8 mouse cellular contexts compared by ENCODE assay signal in the genomic region with DNA sequence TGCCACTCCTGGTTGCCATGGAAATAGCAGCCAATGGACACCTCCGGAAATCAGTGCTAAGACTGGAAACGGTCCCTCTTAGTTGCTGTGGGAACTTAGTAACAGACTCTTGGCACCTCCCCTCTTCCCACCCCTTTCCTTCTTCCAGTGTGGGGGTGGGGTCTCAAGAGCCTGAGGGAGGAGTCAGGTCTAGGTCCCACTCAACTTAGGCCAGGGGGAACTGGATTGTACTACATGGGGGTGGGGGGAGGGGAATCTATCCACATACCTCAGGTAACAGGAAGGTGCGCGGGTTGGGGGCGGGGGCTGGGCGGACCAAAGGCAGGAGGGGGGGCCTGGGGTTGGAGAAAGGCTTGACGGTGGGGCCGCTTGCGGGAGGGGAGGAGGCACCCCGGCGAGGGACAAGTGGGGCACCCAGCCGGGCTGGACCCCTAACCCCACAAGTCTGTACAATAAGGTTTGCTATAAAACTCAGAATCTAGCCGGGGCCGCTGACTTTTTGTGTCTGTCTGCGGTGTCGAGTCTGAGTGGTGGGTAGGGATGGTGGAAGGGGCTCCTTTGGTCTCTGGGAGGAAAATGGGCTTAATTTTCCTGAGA. TPM values are rescaled to one million over a fixed set of nuclear protein-coding genes. Genes with fewer than 3 reads are reported as not detected.
DNase-seq lines count a peak whose midpoint lies in the region; ATAC-seq and TF ChIP-seq lines count a peak whose summit lies in the region.

No protein-coding gene starts in this region.

- peak overlapping the region; percentile 84 for H3K9ac ChIP-seq in intestine, postnatal 0 days (ENCODE audit: low read depth, low read length)
- peak overlapping the region; percentile 82 for H3K9ac ChIP-seq in midbrain, embryonic 11.5 days (ENCODE audit: low read length)

- H3K27ac ChIP-seq in intestine, postnatal 0 days (ENCODE audit: low read depth, low read length), result peak overlapping the region; percentile 79
- H3K27ac ChIP-seq in midbrain, embryonic 11.5 days (ENCODE audit: low read depth, low read length), result no peak overlapping the region
- peak overlapping the region; percentile 76 for H3K27ac ChIP-seq in small intestine, adult 2 months (ENCODE audit: insufficient read depth, low read depth, low read length)

- no peak for ATAC-seq in erythroblast, adult 5-6 weeks (replicated peaks; ENCODE audit: low FRiP score, poor library complexity, severe bottlenecking)
- ATAC-seq in granulocyte monocyte progenitor cell, adult 5-6 weeks (replicated peaks; ENCODE audit: poor library complexity, severe bottlenecking), result peak; percentile 72
- ATAC-seq in intestine, postnatal 0 days, result peak; percentile 79
- peak; percentile 88 for ATAC-seq in midbrain, embryonic 11.5 days (ENCODE audit: low FRiP score)

- H3K27me3 ChIP-seq in erythroblast, embryonic 14.5 days (ENCODE audit: control insufficient read depth), result peaks cover 2% of the 10 kb centered on the region; the same call in 1 of the 2 replicates
- H3K27me3 ChIP-seq in intestine, postnatal 0 days (replicated peaks; ENCODE audit: control insufficient read depth, insufficient read depth, low read length), result no peaks in the 10 kb centered on the region
- no peaks in the 10 kb centered on the region; the same call in 1 of the 2 replicates for H3K27me3 ChIP-seq in midbrain, embryonic 11.5 days (ENCODE audit: control insufficient read depth, insufficient read depth, low read length)
- H3K27me3 ChIP-seq in small intestine, adult 2 months (ENCODE audit: control insufficient read depth, insufficient read depth, low read length), result no peaks in the 10 kb centered on the region

- peaks cover 7% of the 10 kb centered on the region for H3K36me3 ChIP-seq in erythroblast, embryonic 14.5 days (ENCODE audit: control insufficient read depth)
- H3K36me3 ChIP-seq in intestine, postnatal 0 days (ENCODE audit: control insufficient read depth, insufficient read depth), result peaks cover 27% of the 10 kb centered on the region
- H3K36me3 ChIP-seq in midbrain, embryonic 11.5 days (ENCODE audit: control insufficient read depth, insufficient read depth, low read length), result peaks cover 11% of the 10 kb centered on the region
- H3K36me3 ChIP-seq in small intestine, adult 2 months (ENCODE audit: control insufficient read depth, insufficient read depth, low read length), result peaks cover 13% of the 10 kb centered on the region

- peak overlapping the region; percentile 97 for H3K4me2 ChIP-seq in intestine, postnatal 0 days (replicated peaks; ENCODE audit: low read depth)
- H3K4me2 ChIP-seq in midbrain, embryonic 11.5 days, result peak overlapping the region; percentile 80

- no peak for TF ChIP-seq POLR2A in small intestine, adult 2 months (IDR thresholded peaks at IDR 0.05; ENCODE audit: low read depth, low read length)

- DNase-seq in embryo, embryonic 11 days, result peak; percentile 95
- DNase-seq in left cerebral cortex, postnatal 4 days, result peak; percentile 91
- peak; percentile 98 for DNase-seq in midbrain, embryonic 11.5 days (ENCODE audit: low spot score, missing footprints)

- under 1% methylated on average over 16 of the region's 16 CpGs for WGBS in intestine, postnatal 0 days
- WGBS in midbrain, embryonic 11.5 days, result under 1% methylated on average over 16 of the region's 16 CpGs
- WGBS in small intestine, adult 2 months, result 3% methylated on average over 16 of the region's 16 CpGs

- intact Hi-C loops in left cerebral cortex, postnatal 4 days (cut with DNase I), result no loop called here

- peaks cover 83% of the 10 kb centered on the region for H3K4me1 ChIP-seq in erythroblast, embryonic 14.5 days (ENCODE audit: control insufficient read depth)
- peaks cover 3% of the 10 kb centered on the region; the same call in 1 of the 2 replicates for H3K4me1 ChIP-seq in intestine, postnatal 0 days (replicated peaks; ENCODE audit: control insufficient read depth, insufficient read depth, low read length)
- H3K4me1 ChIP-seq in midbrain, embryonic 11.5 days (ENCODE audit: control insufficient read depth, insufficient read depth, low read length), result peaks cover 23% of the 10 kb centered on the region
- H3K4me1 ChIP-seq in small intestine, adult 2 months (ENCODE audit: control insufficient read depth, insufficient read depth, insufficient read length, low read length), result peaks cover 9% of the 10 kb centered on the region

- H3K9me3 ChIP-seq in erythroblast, embryonic 14.5 days (ENCODE audit: control insufficient read depth, low read length), result no peaks in the 10 kb centered on the region
- no peaks in the 10 kb centered on the region for H3K9me3 ChIP-seq in intestine, postnatal 0 days (ENCODE audit: control insufficient read depth)
- H3K9me3 ChIP-seq in midbrain, embryonic 11.5 days (ENCODE audit: control insufficient read depth, low read length), result no peaks in the 10 kb centered on the region

- peak overlapping the region; percentile 74 for H3K4me3 ChIP-seq in erythroblast, embryonic 14.5 days (replicated peaks)
- peak overlapping the region; percentile 80 for H3K4me3 ChIP-seq in intestine, postnatal 0 days (ENCODE audit: low read depth, low read length)
- H3K4me3 ChIP-seq in midbrain, embryonic 11.5 days (ENCODE audit: low read depth, low read length), result peak overlapping the region; percentile 42
- H3K4me3 ChIP-seq in small intestine, adult 2 months (ENCODE audit: low read depth, low read length), result peak overlapping the region; percentile 79

- TF ChIP-seq CTCF in intestine, postnatal 0 days (IDR thresholded peaks at IDR 0.05; ENCODE audit: low read depth), result no peak
- TF ChIP-seq CTCF in small intestine, adult 2 months (IDR thresholded peaks at IDR 0.05; ENCODE audit: extremely low read depth, insufficient read length, insufficient replicate concordance, low read depth, low read length), result no peak

RNA-seq across cellular contexts. Expression of a gene that starts 0.5 kb away (rescaled TPM):
- 0.30 and 0.44 TPM in 2 replicates for polyA plus RNA-seq in erythroblast, embryonic 14.5 days (2012)
- 2.9 and 9.0 TPM in 2 replicates for total RNA-seq in erythroblast, adult 5-6 weeks (2015; ENCODE audit: low replicate concordance)
- total RNA-seq in erythroblast, adult 5-6 weeks (2017; ENCODE audit: low replicate concordance), result 5.7 and 9.8 TPM in 2 replicates
- total RNA-seq in granulocyte monocyte progenitor cell, adult 5-6 weeks (2014; fragmentation: Nextera tagmentation), result 36.8 and 41.2 TPM in 2 replicates
- 22.7 and 22.8 TPM in 2 replicates for total RNA-seq in granulocyte monocyte progenitor cell, adult 5-6 weeks (2017)
- polyA plus RNA-seq in intestine, postnatal 0 days (2015; fragmentation: Nextera tagmentation; extraction: Ambion mirVana), result 18.7 and 21.8 TPM in 2 replicates
- total RNA-seq in left cerebral cortex, postnatal 4 days (2021), result 10 to 100 TPM; 14.2 to 15.1 TPM
- polyA plus RNA-seq in midbrain, embryonic 11.5 days (2014; fragmentation: Nextera tagmentation; extraction: Ambion mirVana), result 6.1 and 6.3 TPM in 2 replicates
- 17.9 and 21.3 TPM in 2 replicates for polyA plus RNA-seq in small intestine, adult 2 months (2012; rRNA removed)

RNA-seq across cellular contexts. Expression of a gene that starts 7.4 kb away (rescaled TPM):
- polyA plus RNA-seq in erythroblast, embryonic 14.5 days (2012), result 4.7 and 6.0 TPM in 2 replicates
- 3.8 and 18.2 TPM in 2 replicates for total RNA-seq in erythroblast, adult 5-6 weeks (2015; ENCODE audit: low replicate concordance)
- 8.9 and 11.3 TPM in 2 replicates for total RNA-seq in erythroblast, adult 5-6 weeks (2017; ENCODE audit: low replicate concordance)
- total RNA-seq in granulocyte monocyte progenitor cell, adult 5-6 weeks (2014; fragmentation: Nextera tagmentation), result 59.6 and 105 TPM in 2 replicates
- 11.9 and 12.4 TPM in 2 replicates for total RNA-seq in granulocyte monocyte progenitor cell, adult 5-6 weeks (2017)
- polyA plus RNA-seq in intestine, postnatal 0 days (2015; fragmentation: Nextera tagmentation; extraction: Ambion mirVana), result 9.7 and 9.9 TPM in 2 replicates
- total RNA-seq in left cerebral cortex, postnatal 4 days (2021), result 10 to 100 TPM; 46.2 to 47.4 TPM
- 19.0 and 22.1 TPM in 2 replicates for polyA plus RNA-seq in midbrain, embryonic 11.5 days (2014; fragmentation: Nextera tagmentation; extraction: Ambion mirVana)
- polyA plus RNA-seq in small intestine, adult 2 months (2012; rRNA removed), result 5.2 and 9.2 TPM in 2 replicates

RNA-seq across cellular contexts. Expression of a gene that starts 16.3 kb away (rescaled TPM):
- 0.39 TPM in 1 of 2 replicates, not detected in the other for polyA plus RNA-seq in erythroblast, embryonic 14.5 days (2012)
- total RNA-seq in erythroblast, adult 5-6 weeks (2015; ENCODE audit: low replicate concordance), result 7.5 TPM in 1 of 2 replicates, not detected in the other
- 2.0 and 5.3 TPM in 2 replicates for total RNA-seq in erythroblast, adult 5-6 weeks (2017; ENCODE audit: low replicate concordance)
- not detected in 2 replicates for total RNA-seq in granulocyte monocyte progenitor cell, adult 5-6 weeks (2014; fragmentation: Nextera tagmentation)
- total RNA-seq in granulocyte monocyte progenitor cell, adult 5-6 weeks (2017), result 1.2 TPM in 1 of 2 replicates, not detected in the other
- not detected in 2 replicates for polyA plus RNA-seq in intestine, postnatal 0 days (2015; fragmentation: Nextera tagmentation; extraction: Ambion mirVana)
- total RNA-seq in left cerebral cortex, postnatal 4 days (2021), result 1 to 10 TPM; 2.2 to 3.1 TPM
- not detected in 2 replicates for polyA plus RNA-seq in midbrain, embryonic 11.5 days (2014; fragmentation: Nextera tagmentation; extraction: Ambion mirVana)
- 0.39 TPM in 1 of 2 replicates, not detected in the other for polyA plus RNA-seq in small intestine, adult 2 months (2012; rRNA removed)

RNA-seq across cellular contexts. Expression of a gene that starts 24.8 kb away (rescaled TPM):
- polyA plus RNA-seq in erythroblast, embryonic 14.5 days (2012), result 8.2 and 9.9 TPM in 2 replicates
- 2.7 and 6.0 TPM in 2 replicates for total RNA-seq in erythroblast, adult 5-6 weeks (2015; ENCODE audit: low replicate concordance)
- total RNA-seq in erythroblast, adult 5-6 weeks (2017; ENCODE audit: low replicate concordance), result 3.1 and 6.2 TPM in 2 replicates
- total RNA-seq in granulocyte monocyte progenitor cell, adult 5-6 weeks (2014; fragmentation: Nextera tagmentation), result 11.1 and 11.7 TPM in 2 replicates
- 13.8 and 17.7 TPM in 2 replicates for total RNA-seq in granulocyte monocyte progenitor cell, adult 5-6 weeks (2017)
- polyA plus RNA-seq in intestine, postnatal 0 days (2015; fragmentation: Nextera tagmentation; extraction: Ambion mirVana), result 2.1 and 2.2 TPM in 2 replicates
- total RNA-seq in left cerebral cortex, postnatal 4 days (2021), result 100 to 1,000 TPM; 143 to 148 TPM
- polyA plus RNA-seq in midbrain, embryonic 11.5 days (2014; fragmentation: Nextera tagmentation; extraction: Ambion mirVana), result 8.3 and 9.3 TPM in 2 replicates
- polyA plus RNA-seq in small intestine, adult 2 months (2012; rRNA removed), result 23.2 and 53.0 TPM in 2 replicates

RNA-seq across cellular contexts. Expression of a gene that starts 31.3 kb away (rescaled TPM):
- polyA plus RNA-seq in erythroblast, embryonic 14.5 days (2012), result 0.43 and 0.50 TPM in 2 replicates
- total RNA-seq in erythroblast, adult 5-6 weeks (2015; ENCODE audit: low replicate concordance), result 2.7 and 9.2 TPM in 2 replicates
- total RNA-seq in erythroblast, adult 5-6 weeks (2017; ENCODE audit: low replicate concordance), result 3.8 and 4.3 TPM in 2 replicates
- total RNA-seq in granulocyte monocyte progenitor cell, adult 5-6 weeks (2014; fragmentation: Nextera tagmentation), result 27.6 and 29.6 TPM in 2 replicates
- total RNA-seq in granulocyte monocyte progenitor cell, adult 5-6 weeks (2017), result 19.1 and 31.6 TPM in 2 replicates
- polyA plus RNA-seq in intestine, postnatal 0 days (2015; fragmentation: Nextera tagmentation; extraction: Ambion mirVana), result 35.2 and 37.3 TPM in 2 replicates
- 1 to 10 TPM; 3.3 to 5.8 TPM for total RNA-seq in left cerebral cortex, postnatal 4 days (2021)
- 7.9 and 8.2 TPM in 2 replicates for polyA plus RNA-seq in midbrain, embryonic 11.5 days (2014; fragmentation: Nextera tagmentation; extraction: Ambion mirVana)
- 31.3 and 45.7 TPM in 2 replicates for polyA plus RNA-seq in small intestine, adult 2 months (2012; rRNA removed)
